Mouse (Mus musculus): Measurements from ENCODE around the gene Socs4.
"Not testable (repeated sequence)": the region's sequence is repeated elsewhere in the genome, so short reads cannot be mapped to it uniquely, and the experiment has no call there.

Socs4 gene

DNA sequence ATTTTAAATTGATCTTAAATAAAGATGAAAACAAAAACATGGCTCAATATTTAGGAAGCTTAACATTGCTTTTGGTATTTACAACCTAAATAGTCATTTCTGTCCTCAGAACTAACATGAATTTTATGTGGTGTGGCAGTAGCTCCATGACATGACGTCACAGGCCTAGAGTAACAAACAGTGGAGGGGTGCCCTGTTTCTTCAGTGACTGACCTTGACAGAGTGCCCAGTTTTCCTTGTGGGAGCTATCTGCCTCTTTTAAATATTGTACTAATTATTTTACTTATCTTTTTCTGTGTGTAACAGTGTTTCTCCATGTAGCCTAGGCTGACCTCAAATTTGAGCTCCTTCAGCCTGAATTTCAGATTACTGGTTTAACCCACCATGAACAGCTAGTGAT, 15.0 kb downstream of the Socs4 start:
- DNase-seq: no peak

- no peak for DNase-seq
Measured at GRCm38 (mm10) chr14:47294136-47294535, 17.4 kb downstream of the Socs4 start.

- DNase-seq: no peak
Measured at GRCm38 (mm10) chr14:47296232-47296631, 19.5 kb downstream of the Socs4 start.

GRCm38 (mm10) chr14:47297785-47298407, 21.2 kb downstream of the Socs4 start, which contains the start of gene Mapk1ip1l:
Gene Mapk1ip1l, plus strand, starts transcription at chr14:47298266.
- DNase-seq: peak; percentile 87

GRCm38 (mm10) chr14:47298408-47298792, 21.7 kb downstream of the Socs4 start:
- DNase-seq: no peak

GRCm38 (mm10) chr14:47298819-47299261, 22.1 kb downstream of the Socs4 start:
- DNase-seq: no peak

- DNase-seq: no peak
Measured at GRCm38 (mm10) chr14:47302885-47303680, 26.4 kb downstream of the Socs4 start.

DNA sequence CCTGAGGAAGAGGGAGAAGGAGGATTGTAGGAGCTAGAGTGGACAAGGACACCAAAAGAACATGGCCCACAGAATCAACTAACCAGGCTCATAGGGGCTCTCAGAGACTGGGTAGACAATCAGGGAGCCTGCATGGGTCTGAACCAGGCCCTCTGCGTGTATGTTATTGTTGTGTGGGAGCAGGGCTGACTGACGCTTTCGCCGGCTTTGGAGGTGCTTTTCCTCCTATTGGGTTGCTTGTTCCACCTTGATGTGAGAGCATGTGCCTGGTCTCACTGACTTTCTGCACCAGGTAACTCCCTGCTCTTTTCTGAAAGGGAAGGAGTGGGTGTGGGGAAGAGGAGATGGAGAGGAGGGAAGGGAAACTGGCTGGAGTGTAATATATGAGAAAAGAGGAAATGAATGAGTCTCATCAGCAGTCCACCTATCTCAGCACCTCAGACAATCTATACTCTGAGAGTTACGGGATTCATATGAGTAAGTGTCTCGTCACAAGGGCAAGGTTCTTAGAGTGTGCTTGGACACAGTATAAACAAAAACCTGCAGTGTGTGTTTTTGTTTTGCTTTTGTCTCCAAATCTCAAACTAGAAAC, 28.2 kb downstream of the Socs4 start:
- no peak for DNase-seq

DNA sequence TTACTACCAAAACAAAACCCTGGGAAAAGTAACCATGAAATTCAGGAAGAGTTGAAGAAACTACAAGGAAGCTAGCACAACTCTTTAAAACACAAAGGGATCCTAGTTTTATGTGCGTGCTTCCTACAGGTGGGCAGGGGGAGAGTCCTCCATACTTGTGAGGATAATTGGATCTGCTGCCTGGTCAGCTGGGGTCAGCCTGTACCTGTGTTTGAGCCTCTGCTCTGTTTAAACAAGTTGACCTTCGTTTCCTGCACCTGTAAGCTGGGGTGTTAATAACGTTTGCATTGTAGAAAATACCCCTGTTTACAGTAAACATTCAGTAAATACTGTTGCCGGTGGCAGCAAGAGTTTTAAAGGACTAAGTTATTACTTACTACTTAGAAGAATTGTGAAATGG, 29.2 kb downstream of the Socs4 start:
- no peak for DNase-seq

DNA sequence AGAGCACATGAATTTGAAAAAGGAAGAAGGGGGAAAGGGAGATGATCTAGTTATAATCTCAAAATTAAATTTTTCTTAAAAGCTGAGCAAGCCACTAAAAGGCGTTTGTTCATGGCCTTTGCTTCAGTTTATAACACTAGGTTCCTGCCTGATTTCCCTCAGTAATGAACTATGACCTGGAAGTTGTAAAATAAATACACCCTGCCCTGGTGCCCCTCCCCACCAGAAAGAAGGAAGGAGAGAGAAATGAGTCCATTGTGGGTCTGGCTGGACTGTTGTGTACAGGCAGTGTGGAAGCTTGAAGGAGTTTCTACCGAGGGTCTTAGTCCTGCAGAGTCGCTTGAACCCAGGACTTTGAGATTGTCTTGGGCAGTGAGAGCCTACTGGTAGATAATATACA, 30.9 kb downstream of the Socs4 start:
- no peak for DNase-seq

DNA sequence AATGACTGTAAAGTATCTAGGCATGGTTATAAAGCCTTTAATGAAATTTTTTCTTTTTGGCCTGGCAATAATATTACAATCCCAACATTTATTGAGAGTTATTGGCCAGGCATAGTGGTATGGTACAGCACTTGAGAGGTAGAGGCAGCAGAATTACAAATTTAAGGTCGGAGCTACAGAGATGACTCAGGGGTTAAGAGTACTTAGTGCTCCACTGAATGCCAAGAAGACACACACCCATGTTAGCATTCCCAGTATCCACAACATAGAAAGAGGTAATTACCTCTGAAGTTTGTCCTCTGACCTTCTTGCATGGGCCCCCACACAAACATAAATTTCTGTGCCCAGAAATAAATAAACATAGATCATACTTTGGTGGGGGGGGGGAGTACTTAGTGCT, 32.3 kb downstream of the Socs4 start:
- DNase-seq: no peak

- peak; percentile 87 for DNase-seq
Measured at GRCm38 (mm10) chr14:47310342-47311181, 33.8 kb downstream of the Socs4 start.

DNA sequence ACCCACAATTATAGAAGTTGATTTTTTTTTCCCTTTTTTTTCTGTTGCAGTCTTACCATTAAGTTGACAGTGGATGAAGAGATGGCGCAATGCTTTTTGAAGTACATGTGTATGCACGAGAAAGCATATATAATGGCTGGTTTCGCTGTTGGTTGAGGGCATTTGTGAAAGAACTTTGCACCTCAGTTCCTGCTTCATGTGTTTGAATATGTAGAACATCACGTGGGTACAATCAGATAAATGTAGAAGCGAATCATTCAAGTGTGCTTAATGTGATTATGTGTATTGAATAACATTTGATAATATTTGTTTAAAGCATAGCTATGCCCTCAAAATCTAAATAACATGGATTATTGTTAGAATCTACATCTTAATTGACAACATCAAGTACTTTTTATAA, 42.6 kb downstream of the Socs4 start:
- no peak for DNase-seq

GRCm38 (mm10) chr14:47321581-47321980, 44.9 kb downstream of the Socs4 start:
- DNase-seq: not testable (repeated sequence)

DNA sequence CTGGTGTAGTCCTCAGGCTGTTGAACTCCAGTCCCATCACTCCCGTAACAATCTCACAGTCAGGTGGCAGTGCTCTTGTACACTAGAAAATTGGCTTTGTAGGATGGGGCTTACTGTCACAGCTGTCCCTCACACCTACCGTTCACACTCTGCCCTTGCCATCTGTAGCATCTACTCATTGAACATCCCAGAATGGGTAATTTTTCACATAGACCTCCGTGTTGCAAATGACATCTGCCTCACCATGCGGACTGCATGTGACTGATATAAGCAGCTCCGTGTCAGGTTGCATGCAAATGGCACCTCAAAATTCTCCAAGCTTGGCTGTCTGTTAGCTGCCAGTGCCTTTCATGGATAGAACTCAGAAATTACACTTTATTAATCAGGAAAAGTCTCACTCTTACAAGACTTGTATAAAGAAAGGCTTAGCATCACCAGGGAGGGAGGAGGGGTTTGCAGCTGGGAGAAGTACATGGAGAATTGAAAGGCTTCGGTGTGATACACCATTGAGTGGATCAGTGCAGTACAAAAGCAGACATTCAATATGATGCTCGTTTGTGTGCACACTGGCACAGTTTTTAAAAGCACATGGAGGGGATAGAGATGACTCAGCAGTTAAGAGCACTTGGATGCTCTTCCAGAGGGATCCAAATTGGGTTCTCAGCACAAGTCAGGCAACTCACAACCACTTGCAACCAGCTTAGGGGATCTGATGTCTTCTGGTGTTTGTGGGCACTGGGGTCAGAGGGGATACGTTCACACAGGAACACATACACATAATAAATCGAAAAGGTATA, 49.4 kb downstream of the Socs4 start:
- no peak for DNase-seq

DNA sequence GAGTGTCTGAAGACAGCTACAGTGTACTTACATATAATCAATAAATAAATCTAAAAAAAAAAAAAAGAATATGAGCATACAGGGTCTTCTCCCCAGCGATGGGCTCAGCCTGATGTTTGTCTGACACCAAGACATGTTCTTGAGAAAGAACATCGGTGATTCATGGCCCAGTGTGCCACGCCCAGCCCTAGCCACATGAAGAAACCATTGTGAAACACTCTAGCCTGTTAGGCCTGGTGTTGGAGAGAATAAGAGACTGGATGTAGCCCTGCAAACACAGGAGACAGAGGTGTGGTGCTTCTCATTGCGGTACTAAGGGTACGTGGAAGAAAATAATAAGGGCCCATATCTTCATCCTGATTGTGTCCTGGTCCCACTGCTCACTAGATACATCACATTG, 50.6 kb downstream of the Socs4 start:
- no peak for DNase-seq

DNA sequence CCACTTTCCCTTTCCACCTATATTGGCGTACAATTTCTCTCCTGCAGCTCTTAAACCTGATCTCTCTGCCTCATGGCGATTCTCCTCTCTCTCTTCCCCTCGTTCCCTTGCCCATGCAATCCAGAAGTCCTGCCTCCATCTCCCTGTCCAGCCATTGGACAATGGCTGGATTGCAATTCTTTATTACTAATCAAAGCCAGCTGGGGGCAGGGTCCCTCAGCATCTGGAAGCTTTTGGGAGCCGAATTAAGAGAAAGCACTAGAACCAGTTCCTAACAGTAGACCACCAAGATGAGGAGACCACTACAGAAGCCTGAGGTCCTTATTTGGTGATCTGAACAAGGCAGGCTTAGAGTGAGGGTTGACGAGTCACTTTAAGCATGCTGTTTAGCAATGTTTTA, 55.2 kb downstream of the Socs4 start:
- DNase-seq: no peak

DNA sequence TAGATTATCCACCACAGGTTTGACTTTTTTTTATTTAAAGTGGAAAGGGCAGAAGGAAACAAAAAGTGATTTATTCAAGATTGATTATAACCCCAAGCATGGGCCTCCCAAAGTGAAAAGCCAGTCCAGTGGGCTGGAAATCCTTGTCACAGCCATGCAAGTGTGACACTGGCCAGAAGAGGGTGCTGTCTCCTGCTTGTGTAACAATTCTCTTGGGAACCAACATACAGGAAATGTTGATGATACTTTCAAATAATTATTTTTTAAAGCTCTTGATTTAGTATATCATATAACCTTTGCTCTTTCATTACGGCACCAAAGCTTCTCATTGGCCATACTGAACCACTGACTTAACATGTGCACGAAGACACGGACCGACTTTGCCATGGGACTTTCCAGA, 58.1 kb downstream of the Socs4 start:
- no peak for DNase-seq

DNA sequence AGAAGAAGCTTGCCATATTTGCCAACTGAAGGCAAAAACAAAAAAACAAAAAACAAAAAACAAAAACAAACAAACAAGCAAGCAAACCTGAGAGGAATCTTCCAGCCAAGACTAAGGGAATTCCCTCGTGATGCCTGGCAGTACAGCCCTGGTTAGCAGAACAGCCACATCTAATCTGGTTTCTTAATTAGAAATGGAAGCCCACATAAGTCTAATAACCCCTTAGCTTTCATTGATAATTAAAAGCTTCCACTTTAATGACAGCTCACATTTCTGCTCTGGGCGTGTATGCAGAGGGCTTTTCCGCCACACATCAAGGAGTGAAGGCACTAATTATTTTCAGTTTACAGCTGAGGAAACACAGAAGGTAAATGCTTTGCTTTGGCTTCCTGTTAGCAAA, 58.6 kb downstream of the Socs4 start:
- DNase-seq: no peak

GRCm38 (mm10) chr14:47340231-47340925, 63.6 kb downstream of the Socs4 start:
- no peak for DNase-seq

GRCm38 (mm10) chr14:47341811-47342291, 65.1 kb downstream of the Socs4 start:
- no peak for DNase-seq

All from cerebellum, adult 11 months (tissue).